Mouse (Mus musculus) G1E (cell line): ENCODE measurements around the gene H2-T24. TPM values are rescaled to one million over a fixed set of nuclear protein-coding genes. Genes with fewer than 3 reads are reported as not detected.

ENCODE experiments used
- ATAC-seq: 2 replicates; pipeline ENCODE4 v1.8.0; 2016; ENCODE audit warnings: mild to moderate bottlenecking; ENCODE audit not compliant: insufficient number of reproducible peaks, poor library complexity, low FRiP score, severe bottlenecking; ENCODE audit errors: extremely low read depth
- DNase-seq: peaks from one replicate; pipeline ENCODE4 v3.0.0; 2012; ENCODE audit warnings: low spot score
- H3K27me3 ChIP-seq: 2 replicates; pipeline ENCODE4 v1.6.1; 2012; ENCODE audit warnings: mild to moderate bottlenecking, low read length, inconsistent platforms; ENCODE audit not compliant: insufficient read depth
- H3K36me3 ChIP-seq: replicated peaks from 2 replicates; pipeline ENCODE3; 2012; ENCODE audit warnings: mild to moderate bottlenecking, inconsistent platforms
- H3K4me1 ChIP-seq: 2 replicates; pipeline ENCODE4 v1.6.1; 2012; ENCODE audit warnings: low read depth, low read length, inconsistent platforms, mixed read lengths; ENCODE audit not compliant: insufficient read depth
- H3K4me3 ChIP-seq: 2 replicates; pipeline ENCODE4 v1.5.1; 2012; ENCODE audit warnings: low read depth, mild to moderate bottlenecking, inconsistent platforms, low read length, moderate library complexity, mixed read lengths
- H3K9me3 ChIP-seq: replicated peaks from 2 replicates; pipeline ENCODE4 v1.6.1; 2012; ENCODE audit warnings: inconsistent platforms
- CTCF ChIP-seq: IDR thresholded peaks from 2 replicates; pipeline ENCODE4 v1.5.1; 2012; ENCODE audit warnings: low read depth, low read length, inconsistent platforms, mixed read lengths
- GATA1 ChIP-seq: IDR thresholded peaks from 2 replicates; pipeline ENCODE4 v1.6.1; 2012; ENCODE audit warnings: borderline replicate concordance, low read length, inconsistent platforms, mixed read lengths
- GATA2 ChIP-seq: IDR thresholded peaks from 2 replicates; pipeline ENCODE4 v1.6.1; 2012; ENCODE audit warnings: low read depth, low read length, inconsistent platforms, borderline replicate concordance
- POLR2AphosphoS5 ChIP-seq: IDR thresholded peaks from 2 replicates; pipeline ENCODE4 v1.6.1; 2012; ENCODE audit warnings: low read depth, low read length, inconsistent platforms; ENCODE audit not compliant: insufficient replicate concordance
- TAL1 ChIP-seq: conservative IDR thresholded peaks from 2 replicates; pipeline ENCODE4 v1.6.1; 2012; ENCODE audit warnings: low read depth, low read length, inconsistent platforms, mixed read lengths
- polyA plus RNA-seq: library from polyadenylated mRNA; stranded (reverse); fragments of >175 nt; gene quantifications from 2 replicates; pipeline ENCODE4 v1.2.3, GENCODE M21; 2012
- total RNA-seq, 2 experiments: library from RNA; stranded (forward) in 1 of 2; stranded (reverse) in 1 of 2; fragments of 200-1000 nt in 1 of 2; fragments of >200 nt in 1 of 2; fragmentation: Nextera tagmentation in 1 of 2; gene quantifications; 2 replicates each; pipeline ENCODE4 v1.2.3; 2014 to 2017

The H2-T24 gene
- total and polyA plus RNA-seq, 3 experiments: 0.47 to 16.6 (median 6.9) TPM

GRCm38 (mm10) chr17:35994879-35995240 lies 25.5 kb downstream of the H2-T24 start:
- no peak for ATAC-seq
- Histone ChIP-seq H3K9me3 (no peaks in the 10 kb centered on the region), H3K36me3 (peaks cover 16% of the 10 kb centered on the region), H3K4me1 (peaks cover 66% of the 10 kb centered on the region), H3K4me3 (peak overlapping the region; percentile 70), H3K27me3 (no peaks in the 10 kb centered on the region)
- DNase-seq: peak; percentile 20
- TF ChIP-seq GATA1: no peak
- no peak for TF ChIP-seq TAL1
- TF ChIP-seq POLR2AphosphoS5: no peak
- TF ChIP-seq GATA2: no peak
- no peak for TF ChIP-seq CTCF

- H3K4me3 ChIP-seq: peak overlapping the region; percentile 70
- no peak for TF ChIP-seq CTCF
- TF ChIP-seq TAL1: no peak
- TF ChIP-seq POLR2AphosphoS5: no peak
- TF ChIP-seq GATA1: no peak
- no peak for TF ChIP-seq GATA2
- peaks cover 18% of the 10 kb centered on the region for H3K36me3 ChIP-seq
These were observed 26.0 kb downstream of the H2-T24 start for GRCm38 (mm10) chr17:35994175-35994878.

GRCm38 (mm10) chr17:35993675-35994074 lies 26.7 kb downstream of the H2-T24 start:
- Histone ChIP-seq H3K27me3 (no peaks in the 10 kb centered on the region), H3K4me1 (peaks cover 60% of the 10 kb centered on the region), H3K9me3 (no peaks in the 10 kb centered on the region), H3K36me3 (peaks cover 21% of the 10 kb centered on the region), H3K4me3 (peak overlapping the region; percentile 62; the same call in 1 of the 2 replicates)
- DNase-seq (peak; percentile 70), ATAC-seq (peak; percentile 26; the same call in 1 of the 2 replicates)
- TF ChIP-seq POLR2AphosphoS5 (no peak), CTCF (peak; percentile 99)

More at GRCm38 (mm10) chr17:35994175-35994878, 26.0 kb downstream of the H2-T24 start:
- ATAC-seq: peak; percentile 56
- Histone ChIP-seq H3K27me3 (no peaks in the 10 kb centered on the region), H3K9me3 (no peaks in the 10 kb centered on the region), H3K4me1 (peaks cover 62% of the 10 kb centered on the region)
- DNase-seq: peak; percentile 74

DNA sequence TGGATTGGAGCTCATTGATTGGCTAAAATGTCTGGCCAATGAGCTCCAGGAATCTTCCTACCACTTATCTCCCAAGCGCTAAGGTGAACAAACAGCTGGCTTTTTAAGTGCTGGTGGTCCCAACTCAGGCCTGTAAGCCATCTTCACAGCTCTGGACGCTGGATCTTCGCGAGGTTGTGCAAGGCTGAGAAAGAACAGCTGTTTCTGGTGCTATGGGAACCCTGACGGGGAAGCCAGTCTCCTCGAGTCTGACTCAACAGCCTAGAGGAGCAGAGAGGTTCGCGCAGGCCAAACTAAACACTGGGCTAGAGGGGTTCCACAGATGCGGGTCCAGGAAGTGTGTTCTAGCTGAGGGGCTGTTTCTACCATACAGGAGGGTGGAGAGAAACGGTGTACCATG lies 28.6 kb downstream of the H2-T24 start:
- H3K36me3 ChIP-seq: peaks cover 39% of the 10 kb centered on the region
- H3K4me3 ChIP-seq: no peak overlapping the region
- ATAC-seq (no peak), DNase-seq (no peak)
- H3K4me1 ChIP-seq: peaks cover 48% of the 10 kb centered on the region
- TF ChIP-seq GATA2 (no peak), TAL1 (no peak), GATA1 (no peak), CTCF (no peak), POLR2AphosphoS5 (no peak)
- no peaks in the 10 kb centered on the region for H3K27me3 ChIP-seq
- no peaks in the 10 kb centered on the region for H3K9me3 ChIP-seq

GRCm38 (mm10) chr17:35981776-35982175 lies 38.6 kb downstream of the H2-T24 start:
- no peak for ATAC-seq
- Histone ChIP-seq H3K9me3 (no peaks in the 10 kb centered on the region), H3K36me3 (peaks cover 75% of the 10 kb centered on the region), H3K4me1 (peaks cover 48% of the 10 kb centered on the region), H3K4me3 (no peak overlapping the region), H3K27me3 (no peaks in the 10 kb centered on the region)
- TF ChIP-seq GATA2 (no peak), TAL1 (no peak)
- no peak for DNase-seq

DNA sequence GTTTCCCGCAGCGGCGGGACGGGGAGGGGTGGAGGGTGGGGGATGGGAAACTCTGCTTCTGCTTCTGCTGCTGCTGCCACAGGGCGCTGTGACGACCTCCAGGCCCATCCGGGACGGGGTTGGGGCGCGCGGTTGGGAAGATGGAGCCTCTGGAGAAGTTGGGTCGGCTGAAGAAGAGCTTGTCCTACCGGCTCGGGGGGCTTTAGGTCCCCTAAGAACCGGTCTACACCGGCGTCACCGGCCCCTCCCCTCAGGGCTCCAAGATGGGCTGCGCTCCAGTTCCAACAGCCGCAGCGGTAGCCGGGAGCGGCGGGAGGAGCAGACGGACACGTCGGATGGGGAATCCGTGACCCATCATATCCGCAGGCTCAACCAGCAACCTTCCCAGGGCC lies 40.0 kb downstream of the H2-T24 start:
- Histone ChIP-seq H3K27me3 (no peaks in the 10 kb centered on the region), H3K4me3 (peak overlapping the region; percentile 94), H3K4me1 (peaks cover 45% of the 10 kb centered on the region), H3K36me3 (peaks cover 75% of the 10 kb centered on the region), H3K9me3 (no peaks in the 10 kb centered on the region)
- ATAC-seq (no peak), DNase-seq (no peak)
- TF ChIP-seq TAL1 (no peak), GATA2 (no peak), CTCF (no peak), GATA1 (no peak), POLR2AphosphoS5 (no peak)
